Mouse (Mus musculus) thymus, postnatal 36 days (tissue): ENCODE measurements around the gene Ntrk2.

Source experiments
- DNase-seq, 2 experiments: peaks; one replicate each; pipeline ENCODE4 v3.0.0; 2022; ENCODE audit warnings: mixed read lengths in 2 of 2

The Ntrk2 gene

DNA sequence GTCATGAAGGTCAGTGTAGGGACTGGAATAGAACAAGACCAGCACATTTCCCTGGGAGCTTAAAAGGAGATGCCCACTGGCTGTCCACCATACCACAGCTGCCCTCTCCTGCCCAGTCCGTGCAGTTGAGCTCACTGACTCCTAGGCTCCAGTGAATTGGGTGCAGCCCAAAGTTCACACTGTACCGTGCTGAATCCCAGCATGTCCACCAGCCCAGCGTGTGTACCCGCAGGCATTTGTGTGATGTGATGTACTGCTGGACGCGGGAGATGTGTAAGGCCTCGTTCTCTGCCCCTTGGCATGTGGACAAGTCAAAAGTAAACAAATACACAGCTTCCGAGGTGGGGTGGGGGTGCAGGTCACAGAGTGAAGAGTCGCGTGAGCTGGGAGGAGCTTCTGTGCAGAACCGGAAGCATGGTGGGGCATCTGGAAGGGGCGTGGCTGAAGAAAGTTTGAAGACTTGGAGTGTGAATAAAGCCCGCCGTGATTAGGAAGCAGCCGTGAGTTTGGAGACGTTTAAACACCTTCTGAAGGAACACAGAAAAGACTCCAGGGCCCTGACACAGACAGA is 121.4 kb downstream of the Ntrk2 start:
- DNase-seq, result no peak

DNA sequence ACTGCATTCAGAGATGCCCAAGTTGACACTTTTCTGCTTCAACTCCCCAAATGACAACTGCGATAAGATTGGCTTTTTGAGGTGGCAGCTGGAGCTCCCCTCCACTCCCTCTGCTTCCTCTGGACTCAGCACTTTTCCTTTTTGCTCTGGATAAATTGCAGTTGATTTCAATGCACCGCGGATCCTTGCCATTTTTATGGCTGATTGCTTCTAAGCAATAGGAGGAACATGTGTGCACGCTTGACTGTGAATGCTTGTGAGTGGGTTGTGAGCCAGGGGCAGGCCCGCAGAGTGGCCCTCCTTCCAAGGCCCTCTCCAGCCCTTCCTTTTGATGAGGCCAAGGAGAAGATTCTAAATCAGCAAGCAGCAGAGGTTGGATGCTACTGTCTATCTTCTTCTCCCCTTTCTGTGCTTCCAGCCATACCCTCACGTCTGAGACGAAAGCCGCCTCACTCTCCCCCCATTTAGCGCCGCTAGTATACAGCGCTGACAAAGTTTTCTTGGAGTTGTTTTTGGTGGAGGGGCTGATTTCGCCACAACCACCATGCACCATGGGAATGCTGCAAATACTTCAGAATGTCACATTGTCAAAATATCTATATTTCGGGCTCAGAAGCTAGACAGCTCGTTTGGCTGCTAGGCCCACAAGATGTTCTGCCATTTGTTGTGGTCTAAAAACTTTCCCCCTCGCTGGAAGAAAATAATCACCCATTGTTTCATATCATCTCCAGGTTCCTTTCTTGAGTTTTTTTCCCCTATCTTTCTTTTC is 122.5 kb downstream of the Ntrk2 start:
- no peak for DNase-seq

DNA sequence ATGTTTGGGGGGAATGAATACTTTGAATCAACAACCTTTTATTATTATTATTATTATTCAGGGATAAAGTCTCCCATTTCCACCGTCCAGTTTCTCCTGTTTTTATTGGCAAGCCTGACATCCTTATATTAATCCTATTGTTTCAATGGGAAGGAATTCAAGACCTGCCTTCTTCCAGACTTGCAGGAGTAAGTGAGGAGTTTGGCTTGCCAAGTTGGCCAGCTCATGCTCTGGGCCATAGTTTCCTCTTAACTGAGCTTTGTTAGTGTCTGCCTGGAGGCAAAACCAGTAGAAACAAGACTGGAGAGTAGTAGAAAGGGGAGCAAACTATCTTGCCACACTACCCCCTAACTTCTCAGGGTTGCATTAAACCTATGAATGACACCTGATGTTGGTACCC is 123.8 kb downstream of the Ntrk2 start:
- DNase-seq, result no peak

DNA sequence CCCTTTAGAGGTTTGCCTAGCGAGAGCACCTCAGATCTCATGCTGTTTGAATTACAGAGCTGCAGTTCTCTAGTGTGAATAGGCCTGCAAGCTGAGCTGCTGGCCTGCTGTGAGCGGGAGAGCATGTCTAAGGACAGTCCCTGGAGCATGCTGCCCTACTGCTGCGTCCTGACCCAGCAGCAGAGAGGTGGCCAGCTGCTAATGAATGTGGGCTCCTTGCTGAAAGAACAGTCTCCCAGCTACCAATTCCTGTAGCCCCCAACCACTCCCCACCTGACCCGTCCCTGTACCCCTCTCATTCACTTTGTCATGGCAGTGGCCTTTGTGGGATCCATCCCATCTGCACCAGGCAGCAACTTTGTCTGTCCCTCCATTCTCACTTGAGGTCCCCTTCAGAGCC is 126.8 kb downstream of the Ntrk2 start:
- DNase-seq, result no peak

DNA sequence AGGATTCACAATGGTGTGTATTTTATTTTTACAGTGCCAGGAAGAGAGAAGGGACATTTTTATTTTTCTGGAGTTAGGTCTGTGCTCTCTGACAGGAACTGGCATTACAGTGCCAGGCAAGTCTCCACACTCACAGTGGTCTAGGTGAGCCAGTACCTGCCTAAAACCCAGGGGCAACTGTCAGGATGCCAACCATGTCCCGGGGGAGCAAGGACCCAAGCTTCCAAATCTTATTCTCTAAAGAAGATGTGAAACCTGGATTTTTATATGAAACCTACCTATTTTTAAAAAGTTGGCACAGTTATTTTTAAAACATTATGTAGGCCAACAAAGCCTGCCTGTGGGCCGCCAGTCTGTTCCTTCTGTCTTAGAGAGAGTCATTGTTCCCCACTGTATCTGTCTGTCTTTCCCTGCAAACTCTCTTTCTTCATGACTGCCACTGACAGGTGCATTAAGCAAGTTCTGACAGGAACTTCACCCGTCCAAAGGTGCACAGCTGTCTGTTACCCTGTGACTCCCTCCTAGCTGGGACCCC is 128.3 kb downstream of the Ntrk2 start:
- DNase-seq, result no peak

DNA sequence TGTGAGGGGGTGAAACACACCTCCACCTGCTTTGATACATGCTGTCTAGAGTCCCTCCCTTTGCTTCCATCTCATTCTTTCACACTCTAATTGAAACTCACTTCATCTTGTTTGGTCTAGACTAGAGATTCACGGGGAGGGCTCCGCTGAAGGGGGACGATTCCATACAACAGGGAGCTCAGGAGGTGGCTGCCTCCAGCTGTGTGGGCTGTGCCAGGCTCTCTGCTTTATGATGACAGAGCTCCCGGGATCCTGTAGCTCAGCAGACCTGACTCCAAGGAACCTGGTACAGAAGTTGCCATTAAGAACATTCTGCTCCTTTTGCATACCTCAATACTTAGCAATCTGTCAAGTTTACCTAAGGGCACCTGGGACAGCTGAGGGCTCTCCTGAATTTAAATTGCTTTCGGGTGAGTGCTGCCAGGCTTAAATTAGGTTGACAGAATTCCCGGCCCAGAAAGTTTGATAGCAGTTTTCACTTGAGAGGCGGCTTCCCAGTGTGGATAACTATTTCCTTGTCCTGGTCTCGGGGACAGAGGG is 129.7 kb downstream of the Ntrk2 start:
- no peak for DNase-seq

DNA sequence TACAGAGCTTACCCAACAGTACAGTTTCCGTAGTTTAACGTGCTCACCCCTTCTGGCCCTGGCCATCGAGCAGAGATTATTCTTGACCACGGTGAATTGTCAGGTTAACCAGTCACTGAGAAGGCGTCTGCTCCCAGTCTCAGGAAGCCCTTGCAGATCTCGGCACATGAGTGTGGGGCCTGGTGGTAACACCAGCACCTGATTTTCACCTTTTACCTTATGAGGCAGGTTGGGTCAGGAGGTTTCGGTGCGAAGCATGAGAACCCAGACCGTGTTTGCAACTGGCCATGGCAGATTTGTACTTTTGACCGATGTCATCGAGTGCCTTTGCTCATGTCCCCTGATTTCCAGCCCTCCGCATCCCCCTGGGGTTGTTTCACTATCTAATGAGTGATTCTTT is 131.5 kb downstream of the Ntrk2 start:
- DNase-seq, result no peak

DNA sequence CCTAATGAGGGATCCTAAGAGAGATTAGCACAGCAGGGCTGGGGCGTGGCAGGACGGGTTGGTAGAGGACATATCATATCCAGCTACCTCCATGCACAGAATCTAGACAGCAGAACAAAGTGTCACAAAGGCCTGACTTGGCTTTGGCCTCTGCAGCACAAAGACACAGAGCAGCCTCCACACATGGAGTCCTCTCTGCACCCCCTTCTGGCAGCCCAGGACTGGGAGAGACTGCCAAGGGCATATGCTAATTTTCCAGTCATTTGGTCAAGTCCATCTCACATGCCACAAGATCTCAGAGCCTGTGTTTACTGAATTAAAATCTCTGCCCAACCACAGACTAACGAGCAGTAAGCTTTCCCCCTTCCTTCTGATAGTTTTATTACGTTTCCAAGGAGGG is 132.1 kb downstream of the Ntrk2 start:
- no peak for DNase-seq

DNA sequence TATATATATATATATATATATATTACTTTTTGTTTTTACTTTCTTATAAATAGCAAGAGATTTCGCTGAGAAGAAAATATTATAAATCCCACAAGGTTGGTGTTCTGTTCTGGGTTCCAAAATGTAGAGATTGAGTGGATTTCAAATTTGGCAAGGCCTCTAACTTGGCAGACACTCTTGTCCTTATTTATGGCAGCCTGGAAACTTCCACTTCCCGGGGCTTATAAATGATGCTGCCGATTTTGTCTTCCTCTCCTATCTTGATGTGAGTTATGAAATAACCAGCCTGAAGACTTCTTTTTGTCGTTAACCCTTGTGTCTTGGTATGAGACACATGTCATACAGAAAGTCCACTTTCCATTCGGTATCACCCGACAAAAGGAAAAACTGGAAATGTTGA is 133.8 kb downstream of the Ntrk2 start:
- DNase-seq, result no peak

DNA sequence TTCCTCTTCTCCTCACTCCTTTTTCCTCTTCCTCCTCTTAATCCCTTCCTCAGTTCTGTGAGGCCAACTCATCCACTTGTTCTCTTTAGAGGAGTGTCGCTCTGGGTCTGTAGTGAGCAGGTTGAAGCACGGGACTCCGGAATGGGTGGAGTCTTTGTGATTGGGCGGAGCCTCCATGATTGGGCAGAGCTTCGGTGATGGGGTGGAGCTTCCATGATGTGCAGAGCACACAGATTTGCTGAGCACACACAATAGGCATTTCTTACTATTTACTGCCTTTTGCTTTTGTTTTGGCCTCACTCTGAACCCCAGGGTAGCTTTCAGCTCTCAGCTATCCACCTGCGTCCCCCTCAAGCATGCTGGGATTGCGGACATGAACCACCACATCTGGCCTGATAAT is 134.4 kb downstream of the Ntrk2 start:
- DNase-seq, result no peak

DNA sequence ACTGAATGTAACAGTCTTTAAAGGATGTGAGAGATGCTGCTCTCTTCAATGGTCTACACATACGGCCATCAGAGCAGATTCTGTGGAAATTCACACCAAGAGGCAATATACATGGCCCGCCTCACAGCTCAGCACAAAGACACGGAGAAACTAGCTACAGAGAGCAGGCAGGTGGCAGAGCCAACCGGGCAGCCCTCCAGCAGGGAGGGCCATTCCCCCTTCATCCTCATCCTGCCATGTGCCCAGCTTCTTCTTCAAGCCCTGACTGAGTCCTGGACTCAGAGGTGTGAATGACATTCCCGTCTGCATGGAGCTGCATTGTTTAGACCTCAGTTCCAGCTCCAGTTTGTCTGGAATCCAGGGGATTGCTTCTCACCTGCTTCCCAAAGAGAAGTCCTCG is 139.4 kb downstream of the Ntrk2 start:
- DNase-seq, result no peak

DNA sequence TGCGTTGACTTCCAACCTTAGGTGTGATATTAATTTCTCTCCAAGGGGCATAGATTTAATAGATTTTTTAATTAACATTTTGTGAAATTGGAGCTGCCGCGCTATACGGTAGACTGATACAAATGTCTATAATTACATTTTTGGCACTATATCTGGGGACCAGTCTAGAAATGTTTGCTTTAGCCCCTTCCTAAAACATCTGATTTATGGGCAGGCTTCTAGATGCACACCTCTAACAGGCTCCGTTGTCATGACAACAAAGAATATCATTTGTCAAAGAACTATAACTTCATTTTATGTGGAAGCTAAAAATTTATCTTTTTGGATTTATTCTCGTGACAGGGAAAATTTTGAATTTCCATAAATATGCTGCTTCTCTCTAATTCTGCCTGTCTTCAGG is 140.2 kb downstream of the Ntrk2 start:
- DNase-seq, result no peak

DNA sequence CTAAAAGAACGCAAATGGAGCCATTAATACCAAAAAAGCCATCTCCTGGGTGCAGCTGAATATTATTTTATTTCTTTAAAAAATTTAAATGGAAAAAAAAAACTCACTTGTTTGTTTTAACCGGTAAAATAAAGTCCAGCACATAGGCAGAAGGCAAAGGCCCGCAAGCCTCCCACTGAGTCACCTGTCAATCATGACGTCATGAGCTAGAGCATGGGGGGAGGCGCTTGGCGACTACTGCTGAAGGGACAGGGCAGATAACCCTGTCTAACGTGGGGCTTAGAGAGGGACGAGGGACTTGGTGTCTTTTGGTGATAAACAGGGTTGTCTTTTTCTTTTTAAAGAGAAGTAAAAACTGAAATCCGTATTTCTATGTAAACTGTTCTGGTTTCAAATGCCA is 140.7 kb downstream of the Ntrk2 start:
- no peak for DNase-seq

DNA sequence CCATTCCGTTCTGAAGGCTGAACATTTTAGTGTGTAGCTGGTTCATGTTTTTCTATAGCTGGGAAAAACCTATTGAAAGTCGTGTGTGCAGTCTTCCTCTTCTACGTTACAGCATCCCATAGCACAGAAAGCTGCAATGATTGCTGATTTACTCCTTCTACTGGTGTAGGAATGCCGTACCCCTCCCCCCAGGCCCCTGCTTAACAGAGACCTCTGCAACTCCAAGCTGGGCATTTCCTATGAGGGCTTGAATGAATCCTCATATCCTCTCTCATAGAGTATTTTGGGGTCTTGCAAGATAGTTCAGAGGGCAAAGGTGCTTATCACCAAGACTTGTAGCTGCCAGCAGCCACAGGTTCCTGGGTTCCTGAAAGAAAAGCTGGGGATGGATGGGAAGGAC is 148.0 kb downstream of the Ntrk2 start:
- no peak for DNase-seq

DNA sequence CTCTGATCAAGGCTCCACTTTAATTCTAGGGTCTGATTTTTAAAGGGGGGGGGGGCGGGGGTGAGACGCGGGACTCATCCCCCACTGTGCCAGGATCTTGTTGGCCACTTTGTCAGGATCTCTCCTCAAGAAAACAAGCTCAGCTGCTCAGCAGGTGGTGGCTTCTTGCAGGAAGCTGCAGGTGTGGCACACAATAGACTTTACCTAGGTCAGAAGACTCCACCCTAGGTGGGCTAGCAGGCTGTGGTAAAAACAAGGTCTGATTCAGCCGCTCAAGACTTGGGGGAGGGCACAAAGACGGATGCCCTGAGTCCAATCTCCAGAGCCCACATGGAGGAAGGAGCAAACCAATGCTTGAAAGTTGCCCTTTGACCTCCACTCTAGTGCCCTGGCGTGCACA is 148.4 kb downstream of the Ntrk2 start:
- no peak for DNase-seq

DNA sequence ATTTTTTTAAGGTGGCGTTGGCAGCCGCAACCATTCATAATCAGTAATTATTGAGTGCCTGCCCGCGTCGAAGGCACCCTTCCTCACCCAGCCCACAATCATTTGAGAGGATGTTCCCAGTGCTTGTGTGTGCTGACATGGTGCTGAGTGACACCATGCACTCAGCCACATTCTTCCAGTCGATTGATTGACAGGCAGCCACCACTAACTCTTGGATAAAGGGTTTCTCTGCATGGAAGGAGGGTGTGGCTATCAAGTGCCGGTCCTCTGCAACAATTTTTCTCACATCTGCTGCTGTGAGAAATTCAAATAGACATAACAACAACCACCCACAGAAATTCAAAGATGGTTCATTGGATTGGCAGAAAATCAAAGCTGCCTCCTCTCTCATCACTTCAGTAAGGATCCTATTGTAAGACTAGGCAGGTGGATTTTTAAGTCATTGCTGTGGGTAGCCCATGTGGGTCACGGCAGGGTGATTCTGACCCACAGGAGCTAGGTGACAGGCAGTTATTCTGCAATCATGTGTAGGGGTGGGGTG is 148.9 kb downstream of the Ntrk2 start:
- DNase-seq, result no peak

DNA sequence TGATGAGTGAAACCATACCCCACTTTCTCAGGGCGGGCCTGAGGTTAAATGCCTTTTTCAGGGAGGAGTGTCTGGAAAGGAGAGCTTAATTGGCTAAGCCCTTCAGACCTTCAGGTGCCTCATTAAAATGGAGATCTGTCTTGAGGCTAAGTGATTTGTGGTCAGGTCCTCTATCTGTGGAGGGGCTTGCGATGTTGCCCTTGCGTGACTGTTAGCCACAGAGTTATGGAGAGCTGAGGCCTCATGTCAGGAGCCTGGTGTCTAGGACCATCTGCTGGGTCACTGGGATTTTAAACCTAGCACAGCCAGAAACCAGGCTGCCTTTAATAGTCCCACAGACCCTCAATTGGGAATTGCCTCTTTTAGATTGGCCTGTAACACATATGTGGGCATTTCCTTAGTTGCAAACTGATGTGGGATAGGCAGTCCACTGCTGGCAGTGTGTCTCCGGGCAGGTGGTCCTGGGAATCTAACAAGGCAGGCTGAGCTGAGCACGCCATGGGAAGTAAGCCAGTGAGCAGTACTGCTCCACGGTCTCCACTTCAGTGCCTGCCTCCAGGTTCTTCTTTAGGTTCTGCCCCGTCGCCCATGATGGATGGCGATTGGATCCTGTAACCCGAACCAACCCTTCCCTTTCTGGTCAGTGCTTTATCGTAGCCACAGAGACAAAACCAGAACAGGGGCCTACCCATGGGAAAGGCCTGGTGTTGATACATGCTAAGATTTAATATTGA is 152.0 kb downstream of the Ntrk2 start:
- no peak for DNase-seq

DNA sequence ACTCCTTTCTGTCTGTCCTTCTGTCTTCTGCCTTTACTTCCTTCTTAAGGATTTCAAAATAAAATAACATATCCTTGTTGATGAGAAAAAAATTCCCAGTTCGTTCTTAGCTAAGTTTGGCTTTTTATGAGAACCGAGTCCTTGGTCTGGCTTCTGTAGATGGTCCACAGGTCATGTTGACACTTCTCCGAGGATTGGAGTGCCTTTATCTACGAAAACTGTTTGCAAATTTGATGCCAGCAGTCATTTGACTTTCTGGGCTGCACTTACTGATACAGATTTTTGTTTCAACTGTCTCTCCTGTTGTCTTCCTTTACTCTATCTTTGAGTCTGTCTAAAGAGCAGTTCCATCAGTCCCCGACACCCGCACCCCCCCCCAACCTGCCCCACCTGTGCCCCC is 154.0 kb downstream of the Ntrk2 start:
- DNase-seq, result no peak

DNA sequence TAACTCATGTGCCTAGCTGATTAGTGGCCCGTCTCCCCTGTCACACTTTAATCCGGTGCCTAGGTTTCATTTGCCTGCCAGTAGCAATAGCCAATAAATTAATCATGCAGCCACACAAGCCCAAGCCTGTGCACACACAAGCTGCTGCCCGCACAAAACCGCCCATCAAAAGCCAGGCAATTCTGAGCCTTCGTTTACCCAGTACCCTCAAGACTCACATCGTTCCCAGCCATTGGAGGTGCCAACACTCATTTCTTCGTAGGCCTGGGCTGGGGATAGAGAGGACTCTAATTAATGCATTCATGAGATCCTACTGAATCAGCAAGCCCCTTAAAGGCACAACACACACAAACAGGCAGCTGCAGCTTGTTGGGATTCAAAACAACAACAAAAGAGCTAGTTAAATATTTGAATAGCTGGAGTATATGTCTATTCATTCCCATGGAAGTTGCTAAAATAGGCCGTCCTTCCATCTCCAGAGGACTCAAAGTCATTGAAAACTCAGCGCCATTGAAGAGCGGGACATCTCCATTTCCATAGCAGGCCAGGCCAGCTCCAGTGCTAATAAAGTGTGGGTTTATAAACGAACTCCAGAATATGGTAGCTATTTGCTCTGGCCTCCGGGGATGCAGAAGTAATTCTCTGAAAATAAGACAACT is 158.5 kb downstream of the Ntrk2 start:
- no peak for DNase-seq

DNA sequence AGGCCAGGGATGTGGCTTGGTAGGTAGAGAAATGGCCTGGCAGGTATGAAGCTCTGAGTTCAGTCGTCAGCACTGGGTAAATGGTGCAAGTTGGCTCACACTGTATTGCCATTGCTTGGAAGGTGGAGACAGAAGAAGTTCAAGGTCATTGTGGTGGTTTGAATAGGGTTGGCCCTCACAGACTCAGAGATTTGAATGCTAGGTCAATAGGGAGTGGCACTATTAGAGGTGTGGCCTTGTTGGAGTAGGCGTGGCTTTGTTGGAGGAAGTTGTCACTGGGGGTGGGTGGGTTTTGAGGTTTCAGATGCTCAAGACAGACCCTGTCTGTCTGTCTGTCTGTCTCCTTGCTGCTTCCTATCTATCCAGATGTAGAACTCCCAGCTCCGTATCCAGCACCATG is 159.5 kb downstream of the Ntrk2 start:
- DNase-seq, result no peak

DNA sequence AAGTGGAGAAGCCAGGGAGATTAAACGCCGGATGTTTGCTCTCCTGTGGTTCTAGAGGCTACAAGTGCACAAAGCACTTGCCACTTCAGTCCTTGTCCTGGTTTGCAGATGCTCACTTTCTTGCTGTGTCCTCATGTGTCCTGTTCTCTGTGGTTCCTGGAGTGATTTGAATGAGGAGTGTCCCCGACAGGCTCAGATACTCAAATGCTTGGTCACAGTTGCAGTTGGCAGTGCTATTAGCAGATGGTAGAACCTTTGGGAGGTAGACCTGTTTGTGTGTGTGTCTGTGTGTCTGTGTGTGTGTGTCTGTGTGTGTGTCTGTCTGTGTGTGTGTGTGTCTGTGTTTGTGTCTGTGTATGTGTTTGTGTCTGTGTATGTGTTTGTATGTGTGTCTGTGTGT is 160.1 kb downstream of the Ntrk2 start:
- DNase-seq, result no peak

DNA sequence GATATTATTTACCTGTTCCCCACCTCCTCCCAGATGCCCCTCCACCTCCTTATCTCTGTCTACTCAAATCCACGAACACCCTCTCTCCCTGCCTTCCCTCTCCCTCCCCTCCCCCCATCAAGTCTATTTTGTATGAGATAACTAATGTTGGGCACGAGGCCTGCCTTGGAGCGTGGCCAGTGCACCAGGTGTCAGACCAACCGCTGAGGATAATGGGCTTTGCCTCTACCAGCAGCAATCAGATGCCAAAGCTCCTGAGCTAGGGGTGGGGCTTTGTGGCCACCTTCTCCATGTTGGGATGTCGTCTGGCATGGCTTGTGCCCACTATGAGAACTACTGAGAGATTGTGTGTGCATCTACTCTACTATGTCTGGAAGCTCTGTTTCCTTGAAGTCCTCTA is 161.8 kb downstream of the Ntrk2 start:
- no peak for DNase-seq

DNA sequence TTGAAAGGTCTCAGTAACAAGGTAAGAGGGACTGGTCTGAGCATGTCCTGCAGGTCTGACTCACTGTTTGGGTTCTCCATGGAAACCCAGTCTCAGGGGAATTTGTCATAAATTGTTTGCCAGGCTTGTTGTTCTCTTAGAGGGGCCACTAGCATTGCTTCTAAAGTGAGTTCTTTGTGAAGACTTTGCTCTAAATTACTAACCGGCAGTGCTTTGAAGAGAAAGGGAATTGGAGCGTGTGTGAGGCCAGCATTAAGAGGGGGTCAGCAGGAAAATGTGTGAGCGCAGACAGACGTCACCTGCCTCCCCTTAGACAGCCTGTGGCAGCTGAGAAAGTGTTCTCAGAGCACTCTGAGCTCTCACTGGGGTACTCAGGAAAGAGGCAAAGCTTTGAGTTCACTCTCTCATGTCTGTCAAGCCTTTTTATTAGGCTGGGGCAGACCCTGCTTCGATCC is 165.1 kb downstream of the Ntrk2 start:
- DNase-seq, result no peak
